Mouse (Mus musculus) heart, embryonic 14.5 days (tissue): ENCODE results near the gene Pcgf2. TPM values are rescaled to one million over a fixed set of nuclear protein-coding genes. Genes with fewer than 3 reads are reported as not detected.
"Not testable (repeated sequence)": the region's sequence is repeated elsewhere in the genome, so short reads cannot be mapped to it uniquely, and the experiment has no call there.

Experiments
- ATAC-seq: fragments of 200-750 bp; cut with Nextera tagmentation; 2 replicates; pipeline ENCODE4 v1.8.0; 2017; ENCODE audit warnings: low read depth, moderate TSS enrichment; ENCODE audit not compliant: insufficient number of reproducible peaks, insufficient read depth, low FRiP score
- H3K27ac ChIP-seq, 2 experiments: fragments of 200-500 bp in 1 of 2; fragments of 300-500 bp in 1 of 2; sonication (generic) in 1 of 2; replicated peaks in 1 of 2; 2 replicates each; pipeline ENCODE4 v1.5.1; 2012 to 2014; ENCODE audit warnings: low read depth in 2 of 2, low read length in 2 of 2, control low read depth in 1 of 2, mild to moderate bottlenecking in 1 of 2, mixed read lengths in 1 of 2; ENCODE audit not compliant: control insufficient read depth in 1 of 2, insufficient read depth in 1 of 2
- H3K27me3 ChIP-seq: fragments of 300-500 bp; sonication (generic); 2 replicates; pipeline ENCODE4 v1.6.1; 2014; ENCODE audit warnings: mild to moderate bottlenecking, low read length, control low read depth; ENCODE audit not compliant: control insufficient read depth, insufficient read depth
- H3K36me3 ChIP-seq: fragments of 300-500 bp; sonication (generic); 2 replicates; pipeline ENCODE4 v1.6.1; 2014; ENCODE audit warnings: mild to moderate bottlenecking, control low read depth, low read length, mixed read lengths; ENCODE audit not compliant: control insufficient read depth, insufficient read depth
- H3K4me1 ChIP-seq, 2 experiments: fragments of 200-500 bp in 1 of 2; fragments of 300-500 bp in 1 of 2; sonication (generic) in 1 of 2; 2 replicates each; pipeline ENCODE4 v1.6.1; 2012 to 2014; ENCODE audit warnings: low read length in 2 of 2, control low read depth in 1 of 2, mixed read lengths in 1 of 2; ENCODE audit not compliant: control insufficient read depth in 2 of 2, insufficient read depth in 2 of 2
- H3K4me2 ChIP-seq: fragments of 300-500 bp; sonication (generic); 2 replicates; pipeline ENCODE4 v1.6.1; 2014; ENCODE audit warnings: mild to moderate bottlenecking, low read length
- H3K4me3 ChIP-seq, 2 experiments: fragments of 200-500 bp in 1 of 2; fragments of 300-500 bp in 1 of 2; sonication (generic) in 1 of 2; 2 replicates each; pipeline ENCODE4 v1.5.1; 2012 to 2014; ENCODE audit warnings: low read length in 2 of 2, mild to moderate bottlenecking in 2 of 2, control low read depth in 1 of 2, low read depth in 1 of 2, moderate library complexity in 1 of 2; ENCODE audit not compliant: control insufficient read depth in 1 of 2, insufficient read depth in 1 of 2
- H3K9ac ChIP-seq: fragments of 300-500 bp; sonication (generic); 2 replicates; pipeline ENCODE4 v1.6.1; 2014; ENCODE audit warnings: mild to moderate bottlenecking, low read length
- H3K9me3 ChIP-seq: fragments of 300-500 bp; sonication (generic); 2 replicates; pipeline ENCODE4 v1.6.1; 2016; ENCODE audit warnings: low read length, control low read depth; ENCODE audit not compliant: control insufficient read depth
- WGBS: fragments of 180-500 bp; shearing (Covaris S2); extraction: QIAGEN DNeasy Blood & Tissue Kit; methylation state at CpG from one replicate; pipeline ENCODE4 v1.1.7; 2014; 5-methylcytosine and 5-hydroxymethylcytosine counted together
- polyA plus RNA-seq: library from polyadenylated mRNA; unstranded; fragments of >200 nt; fragmentation: Nextera tagmentation; extraction: Ambion mirVana; gene quantifications from 2 replicates; pipeline ENCODE4 v1.2.1, GENCODE M21; 2014

Gene Pcgf2
- polyA plus RNA-seq, 1 experiment from 2014 or later, result 12.5 TPM

DNA sequence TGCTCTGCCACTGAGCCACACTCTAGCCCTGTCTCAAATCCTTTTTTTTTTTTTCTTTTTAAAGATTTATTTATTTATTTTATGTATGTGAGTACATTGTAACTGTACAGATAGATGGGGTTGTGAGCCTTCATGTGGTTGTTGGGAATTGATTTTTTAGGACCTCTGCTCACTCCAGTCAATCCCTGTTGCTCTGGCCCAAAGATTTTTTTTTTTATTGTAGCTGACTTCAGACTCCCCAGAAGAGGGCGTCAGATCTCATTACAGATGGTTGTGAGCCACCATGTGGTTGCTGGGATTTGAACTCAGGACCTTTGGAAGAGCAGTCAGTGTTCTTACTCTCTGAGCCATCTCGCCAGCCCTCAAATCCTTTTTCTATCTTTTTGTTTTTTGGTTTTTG, 9.8 kb upstream of the Pcgf2 start:
- H3K4me3 ChIP-seq, ATAC-seq, H3K27me3 ChIP-seq, H3K27ac ChIP-seq, H3K9ac ChIP-seq, H3K4me1 ChIP-seq, H3K9me3 ChIP-seq, H3K4me2 ChIP-seq: not testable (repeated sequence)
- WGBS, result 80% methylated on average over 2 of the region's 2 CpGs
- H3K36me3 ChIP-seq, result peaks cover 79% of the 10 kb centered on the region

DNA sequence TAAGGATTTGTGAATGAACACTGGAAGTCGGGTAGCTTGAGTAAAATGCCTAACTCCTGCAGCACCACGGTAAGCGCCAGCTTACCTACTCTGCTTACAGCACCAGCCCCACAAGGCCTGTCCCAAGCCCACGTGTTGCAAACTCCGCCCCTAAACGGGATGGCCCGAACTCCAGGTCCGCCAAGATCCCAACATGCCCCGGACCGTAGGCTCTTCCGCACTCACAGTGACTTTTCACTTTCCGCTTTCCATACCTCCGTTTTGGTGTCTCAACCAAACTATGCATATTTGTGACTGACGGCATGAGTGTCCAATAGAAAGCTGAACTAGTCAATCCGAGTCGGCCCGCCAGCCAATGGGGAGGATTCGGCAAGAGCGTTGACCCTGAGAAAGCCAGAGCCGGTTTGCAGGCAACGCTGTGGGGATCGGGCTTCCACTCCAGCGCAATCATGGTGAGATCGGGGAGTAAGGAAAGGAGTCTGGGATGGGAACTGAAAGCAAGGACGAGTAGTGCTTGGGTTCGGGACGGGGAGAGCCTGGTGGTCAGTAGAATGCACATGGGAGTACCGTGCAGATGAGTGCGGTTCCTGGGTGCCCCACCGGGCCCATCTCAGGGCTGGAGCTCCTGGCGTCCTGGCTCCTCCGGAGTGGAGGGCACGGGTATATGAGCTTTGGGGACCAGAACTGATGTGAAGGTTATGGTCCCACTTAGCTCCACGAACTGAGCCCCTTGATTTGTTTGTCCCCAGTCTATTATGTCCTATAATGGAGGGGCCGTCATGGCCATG, 2.9 kb upstream of the Pcgf2 start, which contains the start of gene Psmb3:
TSS of gene Psmb3 (plus strand) at position 361 of the 788 bp plus-strand sequence.
- H3K27me3 ChIP-seq, result no peaks in the 10 kb centered on the region
- peak within 1 kb of the TSS; percentile 89 for H3K4me2 ChIP-seq
- no peaks in the 10 kb centered on the region for H3K9me3 ChIP-seq
- peak within 1 kb of the TSS; percentile 70 to 85 for H3K4me3 ChIP-seq
- peak within 1 kb of the TSS; percentile 85 for H3K9ac ChIP-seq
- H3K36me3 ChIP-seq, result peaks cover 34% of the 10 kb centered on the region
- H3K4me1 ChIP-seq, result peaks cover 7 to 23% of the 10 kb centered on the region in 2 experiments; a peak in 3 of 4 replicates
- under 1% methylated on average over 35 of the region's 35 CpGs for WGBS
- peak within 1 kb of the TSS; percentile 77 to 80 for H3K27ac ChIP-seq
- ATAC-seq, result peak; percentile 84

DNA sequence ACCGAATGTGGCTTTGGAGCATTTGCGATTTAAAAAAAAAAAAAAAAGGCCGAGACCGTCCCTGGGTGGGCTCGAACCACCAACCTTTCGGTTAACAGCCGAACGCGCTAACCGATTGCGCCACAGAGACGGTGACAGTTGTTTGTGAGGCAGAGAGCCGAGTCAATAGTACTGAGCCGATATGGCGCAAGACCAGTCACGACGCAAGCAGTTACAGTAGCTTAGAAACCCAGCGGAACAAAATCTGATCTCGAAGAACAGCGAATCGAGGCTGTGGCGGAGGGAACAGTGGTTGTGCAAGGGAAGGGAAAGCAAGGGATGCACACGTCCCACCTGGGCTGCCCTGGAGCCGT, 2.1 kb upstream of the Pcgf2 start:
- Histone ChIP-seq H3K4me3 (peak overlapping the region; percentile 65 to 70), H3K9ac (peak overlapping the region; percentile 73), H3K27me3 (no peaks in the 10 kb centered on the region), H3K4me2 (peak overlapping the region; percentile 89), H3K27ac (peak overlapping the region; percentile 46 to 77), H3K4me1 (peaks cover 14 to 32% of the 10 kb centered on the region in 2 experiments), H3K9me3 (no peaks in the 10 kb centered on the region), H3K36me3 (peaks cover 25% of the 10 kb centered on the region)
- ATAC-seq, result no peak
- under 1% methylated on average over 24 of the region's 24 CpGs for WGBS

DNA sequence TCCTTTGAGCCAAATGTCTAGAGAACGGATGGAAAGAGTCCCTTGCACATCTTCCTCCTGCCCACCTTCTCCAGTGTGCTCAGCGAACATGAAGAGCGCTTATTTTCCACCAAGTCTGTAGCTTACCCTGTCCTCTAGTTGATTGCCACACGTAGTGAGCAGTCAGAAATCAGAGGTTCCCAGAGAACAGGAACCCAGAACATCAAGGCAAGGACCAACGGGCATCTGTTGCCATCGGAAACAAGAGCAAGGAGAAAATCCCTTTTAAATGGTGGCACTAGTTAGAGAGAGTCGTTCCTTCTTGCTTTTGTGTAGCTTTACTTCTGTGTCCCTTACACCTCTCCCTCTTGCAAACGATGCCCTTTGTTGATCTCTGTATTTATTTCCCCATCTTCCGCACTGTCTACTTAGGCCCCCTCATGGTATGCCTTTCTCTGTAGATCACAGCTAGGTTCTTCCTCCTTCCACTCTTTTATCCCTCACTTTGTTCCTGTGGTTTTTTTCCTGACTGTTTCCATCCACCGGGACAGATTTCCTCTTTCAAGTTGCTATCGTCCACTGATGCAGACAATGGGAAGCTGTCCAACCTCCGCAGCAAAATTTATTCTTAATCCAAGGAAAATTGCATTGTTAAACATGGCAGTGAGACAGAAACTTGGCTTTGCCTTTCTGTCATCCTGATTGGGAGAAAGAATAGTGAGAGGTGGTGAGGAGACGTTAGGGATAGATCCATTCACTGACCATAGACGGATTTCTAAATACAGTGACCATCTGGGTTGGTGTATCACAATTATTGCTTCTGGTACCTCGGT, 1.5 kb upstream of the Pcgf2 start:
- H3K9me3 ChIP-seq, result no peaks in the 10 kb centered on the region
- peaks cover 14 to 38% of the 10 kb centered on the region in 2 experiments for H3K4me1 ChIP-seq
- peaks cover 19% of the 10 kb centered on the region for H3K36me3 ChIP-seq
- whole genome bisulfite sequencing, result 51% methylated on average over 15 of the region's 15 CpGs
- H3K27ac ChIP-seq, result peak overlapping the region in 1 of 2 experiments; percentile 25; a peak in 1 of 4 replicates
- peak overlapping the region; percentile 95 for H3K4me2 ChIP-seq
- peak overlapping the region; percentile 73; the same call in 1 of the 2 replicates for H3K9ac ChIP-seq
- no peak for ATAC-seq
- H3K27me3 ChIP-seq, result no peaks in the 10 kb centered on the region
- H3K4me3 ChIP-seq, result peak overlapping the region; percentile 65 to 70; a peak in 3 of 4 replicates

DNA sequence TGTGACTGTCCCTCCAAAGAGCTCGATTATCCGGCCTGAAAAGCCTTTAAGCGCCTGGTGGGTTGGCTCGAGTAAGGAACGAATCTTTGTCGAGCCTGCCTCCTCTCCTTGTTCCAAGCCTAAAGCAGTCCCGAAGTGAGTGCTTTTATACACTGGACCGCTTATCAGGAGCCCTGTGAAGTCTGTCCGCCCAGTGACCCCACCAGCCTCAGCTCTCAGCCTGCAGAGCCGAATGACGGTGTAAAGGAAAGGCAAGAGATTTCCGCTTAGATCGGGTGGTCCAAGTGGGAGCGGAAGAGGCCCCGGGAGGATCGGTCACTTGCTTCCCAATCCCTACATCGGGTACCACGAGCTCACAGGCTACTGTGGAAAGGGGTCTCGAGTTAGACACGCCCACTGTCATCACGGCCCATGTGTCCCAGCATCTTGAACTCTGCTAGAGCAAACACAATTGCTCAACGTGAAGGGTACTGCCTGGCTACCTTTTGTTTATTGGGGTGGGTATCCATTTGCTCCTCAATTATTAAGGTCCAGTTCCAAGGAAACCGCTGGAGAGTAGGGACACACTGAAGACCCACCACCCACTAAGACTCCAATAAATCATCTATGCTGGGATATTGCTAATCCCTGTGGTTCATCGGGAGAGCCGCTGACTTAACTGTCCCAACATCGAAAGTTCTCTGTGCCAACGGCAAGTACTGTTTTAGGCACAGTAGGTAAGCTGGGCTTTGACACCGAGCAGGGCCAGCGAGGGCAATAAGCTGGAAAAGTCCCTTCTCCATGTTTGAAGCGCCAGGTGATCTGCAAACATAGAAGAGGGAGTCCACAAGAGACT, 666 bp upstream of the Pcgf2 start:
- Histone ChIP-seq H3K4me1 (peaks cover 19 to 46% of the 10 kb centered on the region in 2 experiments), H3K27me3 (no peaks in the 10 kb centered on the region), H3K27ac (peak overlapping the region; percentile 97 to 100), H3K36me3 (peaks cover 11% of the 10 kb centered on the region), H3K9me3 (no peaks in the 10 kb centered on the region), H3K9ac (peak overlapping the region; percentile 88), H3K4me2 (peak overlapping the region; percentile 95), H3K4me3 (peak overlapping the region; percentile 77 to 90)
- ATAC-seq, result no peak
- 20% methylated on average over 30 of the region's 30 CpGs for WGBS

DNA sequence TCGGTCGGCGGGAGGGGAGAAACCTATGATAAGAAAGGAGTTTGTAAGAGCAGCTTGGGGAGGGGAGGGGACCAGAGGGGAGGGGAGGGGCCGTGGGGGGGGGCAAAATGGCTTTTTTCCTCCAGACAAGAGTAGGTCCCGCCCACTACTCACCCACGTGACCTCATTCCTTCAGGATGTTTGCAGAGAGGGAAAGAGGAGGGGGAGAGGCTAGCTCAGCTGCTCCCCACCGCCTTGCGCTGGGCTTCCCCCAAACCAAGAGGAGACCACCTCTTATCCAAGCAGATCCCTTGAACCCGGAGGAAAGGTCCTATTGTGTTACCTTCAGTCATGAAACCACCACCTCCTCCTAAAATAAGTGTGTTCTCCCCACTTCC, 683 bp downstream of the Pcgf2 start:
- ATAC-seq, result peak; percentile 53
- peaks cover 32 to 60% of the 10 kb centered on the region in 2 experiments for H3K4me1 ChIP-seq
- peak overlapping the region; percentile 97 to 100 for H3K27ac ChIP-seq
- H3K36me3 ChIP-seq, result no peaks in the 10 kb centered on the region
- H3K4me2 ChIP-seq, result peak overlapping the region; percentile 95
- H3K9ac ChIP-seq, result peak overlapping the region; percentile 98
- peak overlapping the region; percentile 77 to 90 for H3K4me3 ChIP-seq
- no peaks in the 10 kb centered on the region for H3K27me3 ChIP-seq
- H3K9me3 ChIP-seq, result no peaks in the 10 kb centered on the region
- WGBS, result 0% methylated on average over 7 of the region's 9 CpGs
